Mouse (Mus musculus): ENCODE results near the gene Tram2. TPM values are rescaled to one million over a fixed set of nuclear protein-coding genes. Genes with fewer than 3 reads are reported as not detected.

Tram2 gene
- total RNA-seq, 1 experiment from 2014 or later: 3.3 TPM

DNA sequence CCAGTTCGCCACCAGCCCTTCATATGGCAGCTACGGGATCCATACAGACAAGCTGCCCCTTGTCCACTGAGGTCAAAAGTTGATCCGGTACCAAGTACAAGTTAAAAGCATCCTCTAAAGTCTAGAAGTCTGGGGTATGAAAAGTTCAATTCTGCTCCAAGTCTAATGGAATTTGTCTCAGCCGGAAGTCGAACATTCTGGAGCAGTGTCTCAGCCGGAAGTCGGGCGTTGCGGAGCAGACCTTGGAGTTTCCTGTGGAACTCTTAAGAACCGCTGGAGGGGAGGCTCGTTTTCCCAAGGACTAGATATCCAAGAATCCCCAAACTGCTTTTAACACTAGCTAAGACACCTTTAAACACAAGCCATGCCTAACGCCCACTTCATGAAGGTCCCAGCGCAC is 8.4 kb downstream of the Tram2 start:
- no peak for ATAC-seq (ENCODE audit: extremely low read depth, insufficient number of reproducible peaks, low FRiP score, poor library complexity, severe bottlenecking)

DNA sequence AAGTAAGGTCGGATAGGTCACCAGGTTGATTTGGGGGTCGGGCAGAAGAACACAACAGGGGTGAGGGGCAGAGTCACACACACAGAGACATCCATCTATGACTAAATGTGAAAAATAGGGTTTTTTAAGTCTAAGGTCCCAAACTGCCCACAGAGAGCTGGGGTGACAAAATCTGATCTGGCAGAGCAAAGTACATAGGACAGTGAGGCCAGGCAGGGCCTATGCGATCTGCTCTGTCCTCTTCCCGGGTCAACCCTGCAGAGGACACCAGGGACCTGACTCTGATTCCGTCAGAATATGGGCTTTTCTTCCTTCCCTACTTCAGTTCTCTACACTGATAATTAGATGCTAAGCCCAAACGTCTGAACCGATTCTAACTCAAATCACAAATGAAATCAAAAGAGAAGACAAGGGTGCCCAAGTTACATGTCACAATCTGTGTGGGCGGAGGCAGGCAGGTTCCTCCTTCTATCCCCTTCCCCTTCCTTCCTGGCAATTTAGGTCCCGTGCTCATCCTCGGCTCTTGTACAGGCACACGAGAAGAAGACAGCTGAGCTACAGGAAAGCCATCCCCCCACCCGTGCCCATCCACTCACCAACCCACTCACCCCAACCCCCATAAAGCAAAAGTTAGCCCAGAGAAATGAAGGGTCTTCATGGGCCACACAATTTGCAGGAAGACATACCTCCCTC is 9.1 kb downstream of the Tram2 start:
- ATAC-seq (ENCODE audit: extremely low read depth, insufficient number of reproducible peaks, low FRiP score, poor library complexity, severe bottlenecking): no peak

DNA sequence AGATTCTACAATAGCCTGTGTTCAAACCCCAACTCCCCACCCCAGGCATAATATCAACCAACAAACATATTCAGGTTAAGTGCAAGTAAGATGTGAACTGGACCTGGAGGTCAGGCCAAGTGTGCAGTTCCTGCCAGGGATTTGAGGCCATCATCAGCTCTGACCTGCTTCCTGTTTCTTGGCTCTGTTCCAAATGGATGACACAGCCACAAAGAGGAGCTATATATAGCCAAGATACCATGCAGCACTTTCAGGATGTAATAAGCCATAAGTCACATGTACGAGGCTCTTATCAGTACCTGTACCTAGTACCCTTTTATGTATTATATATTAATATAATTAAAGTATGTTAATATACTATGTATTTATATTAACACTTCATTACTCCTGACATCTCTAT is 10.5 kb downstream of the Tram2 start:
- ATAC-seq (ENCODE audit: extremely low read depth, insufficient number of reproducible peaks, low FRiP score, poor library complexity, severe bottlenecking): no peak

DNA sequence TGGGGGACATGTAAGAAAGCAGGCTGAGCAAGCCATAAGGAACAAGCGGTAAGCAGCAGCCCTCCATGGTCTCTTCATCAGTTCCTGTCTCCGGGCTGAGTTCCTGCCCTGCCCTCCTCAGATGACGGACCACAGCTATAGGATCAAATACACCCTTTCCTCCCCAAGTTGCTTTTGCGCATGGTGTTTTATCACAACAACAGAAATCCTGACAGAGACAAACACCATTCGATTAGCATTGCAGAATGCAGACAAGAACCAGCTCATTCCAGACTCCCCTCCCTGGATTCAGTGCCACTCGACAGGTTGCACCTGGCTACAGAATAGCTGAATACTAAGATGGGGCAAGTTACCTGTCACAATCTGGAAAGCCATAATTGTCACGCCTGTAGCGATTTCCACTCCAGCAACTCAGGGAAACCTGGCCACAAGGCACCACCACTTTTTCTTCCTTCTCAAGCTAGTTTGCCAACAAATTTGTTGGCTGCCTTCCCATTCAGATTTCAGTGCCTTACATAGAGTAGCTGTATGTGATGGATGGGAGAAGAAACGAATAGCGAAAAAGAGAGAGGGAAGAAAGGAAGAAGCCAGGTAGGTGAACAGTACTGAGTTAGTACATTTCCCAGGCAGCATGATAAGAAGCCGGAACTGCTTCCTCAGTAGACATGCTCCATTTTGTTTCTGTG is 11.3 kb downstream of the Tram2 start:
- ATAC-seq (ENCODE audit: extremely low read depth, insufficient number of reproducible peaks, low FRiP score, poor library complexity, severe bottlenecking): no peak

DNA sequence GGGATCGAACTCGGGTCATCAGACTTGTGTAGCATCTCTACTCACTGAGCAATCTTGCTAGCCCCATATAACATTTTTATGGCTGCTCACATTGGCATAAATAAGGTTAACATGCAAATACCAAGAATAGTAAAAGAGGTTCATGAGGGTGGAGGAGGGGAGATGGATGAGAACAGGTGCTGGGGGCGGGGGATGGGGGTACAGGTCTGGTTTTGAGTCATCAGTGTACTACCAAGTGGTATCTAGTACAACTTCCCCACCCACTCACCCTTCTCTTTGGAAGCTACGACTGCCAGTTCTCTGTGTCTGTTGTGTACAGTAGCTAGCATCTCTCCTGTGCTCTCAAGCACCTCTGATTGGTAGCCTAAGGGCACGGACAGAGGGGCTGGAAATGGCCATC is 14.9 kb downstream of the Tram2 start:
- ATAC-seq (ENCODE audit: extremely low read depth, insufficient number of reproducible peaks, low FRiP score, poor library complexity, severe bottlenecking): no peak

DNA sequence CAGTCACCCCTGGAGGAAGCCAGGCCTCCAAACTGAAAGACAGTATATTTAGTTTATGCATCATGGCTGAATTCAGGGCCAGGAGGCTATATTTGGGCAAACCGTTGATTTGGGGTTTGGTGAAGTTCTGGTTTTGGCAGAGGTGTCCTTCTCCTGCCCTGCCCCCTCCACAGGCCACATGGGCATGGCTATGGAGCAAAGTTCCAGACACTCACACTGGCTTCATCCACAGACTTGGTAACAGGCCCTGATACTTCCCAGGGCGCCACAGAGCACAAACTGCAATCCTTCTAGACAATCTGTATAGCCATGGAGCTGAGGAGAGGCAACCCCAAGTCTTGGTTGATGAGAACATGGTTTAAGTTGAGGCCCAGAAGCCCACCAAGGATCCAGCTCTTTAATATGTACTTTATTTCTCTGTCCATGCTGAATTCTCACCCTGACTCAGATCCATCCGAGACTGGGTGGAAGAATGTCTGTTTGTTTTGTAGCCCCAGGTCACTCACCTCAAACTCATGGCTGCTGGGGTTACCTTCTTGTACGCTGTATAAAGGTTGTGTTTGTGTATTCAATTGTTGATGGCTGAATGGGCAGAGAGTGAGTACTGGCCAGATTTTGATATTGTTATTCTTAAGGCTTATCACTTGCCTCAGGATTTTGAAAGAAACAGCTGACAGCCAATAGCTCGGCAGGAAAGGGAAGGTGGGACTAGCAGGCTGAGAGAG is 19.5 kb downstream of the Tram2 start:
- no peak for ATAC-seq (ENCODE audit: extremely low read depth, insufficient number of reproducible peaks, low FRiP score, poor library complexity, severe bottlenecking)

DNA sequence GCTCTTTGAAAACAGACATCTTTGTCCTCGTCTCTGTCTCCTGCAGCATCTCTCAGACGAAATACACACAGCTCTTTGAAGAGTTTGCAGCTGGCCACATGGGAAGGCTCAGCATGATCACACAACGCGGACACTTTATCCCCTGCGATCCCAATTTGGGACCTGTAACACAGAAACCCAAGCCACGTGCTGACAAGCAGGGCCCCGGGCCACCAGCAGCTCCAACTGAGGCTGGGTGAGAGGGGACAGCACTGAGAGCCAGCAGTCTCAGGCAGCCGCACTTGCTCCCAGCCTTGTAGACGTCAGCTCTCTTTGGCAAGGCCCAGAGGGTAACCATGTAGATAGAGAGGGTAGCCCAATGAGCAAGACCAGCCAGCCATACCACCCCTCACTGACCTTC is 26.0 kb downstream of the Tram2 start:
- ATAC-seq (ENCODE audit: extremely low read depth, insufficient number of reproducible peaks, low FRiP score, poor library complexity, severe bottlenecking): no peak

DNA sequence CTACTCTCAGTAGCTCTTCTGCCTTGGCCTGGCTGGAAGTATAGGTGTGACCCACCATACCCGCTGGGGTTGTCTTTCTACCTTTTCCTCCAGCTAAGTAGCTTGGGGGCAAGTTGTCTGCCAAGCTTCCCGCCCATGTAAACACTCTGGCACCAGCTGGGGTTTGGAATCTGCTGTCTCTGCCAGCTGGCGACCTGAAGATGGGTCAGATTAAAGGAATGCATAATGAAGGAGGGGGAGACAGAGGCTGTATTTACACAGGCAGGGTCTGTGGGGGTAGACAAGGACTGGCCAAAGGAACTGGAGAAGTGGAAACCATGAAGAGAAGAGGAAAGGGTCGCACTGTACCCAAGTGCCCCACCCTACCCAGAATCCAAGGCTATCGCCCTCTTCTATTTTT is 26.4 kb downstream of the Tram2 start:
- no peak for ATAC-seq (ENCODE audit: extremely low read depth, insufficient number of reproducible peaks, low FRiP score, poor library complexity, severe bottlenecking)

DNA sequence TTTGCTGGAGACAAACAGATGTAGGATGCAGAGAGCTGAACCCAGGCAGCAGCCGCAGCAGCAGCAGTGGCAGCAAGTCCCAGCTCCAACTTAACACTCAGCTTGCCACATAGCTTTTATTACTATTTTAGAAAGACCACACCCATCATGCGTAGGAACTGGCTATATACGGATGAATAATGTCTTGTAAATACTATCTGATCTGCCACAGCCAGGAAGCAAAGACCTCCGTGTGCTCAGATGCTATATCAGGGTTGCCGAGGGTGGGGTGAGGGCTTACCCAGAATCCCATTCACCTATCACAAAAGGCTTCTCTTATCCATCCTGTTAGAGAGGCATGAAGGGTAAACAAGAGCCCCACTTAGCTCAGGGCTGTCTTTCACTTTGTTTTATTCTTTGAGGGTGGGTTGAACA is 26.9 kb downstream of the Tram2 start:
- ATAC-seq (ENCODE audit: extremely low read depth, insufficient number of reproducible peaks, low FRiP score, poor library complexity, severe bottlenecking): no peak

DNA sequence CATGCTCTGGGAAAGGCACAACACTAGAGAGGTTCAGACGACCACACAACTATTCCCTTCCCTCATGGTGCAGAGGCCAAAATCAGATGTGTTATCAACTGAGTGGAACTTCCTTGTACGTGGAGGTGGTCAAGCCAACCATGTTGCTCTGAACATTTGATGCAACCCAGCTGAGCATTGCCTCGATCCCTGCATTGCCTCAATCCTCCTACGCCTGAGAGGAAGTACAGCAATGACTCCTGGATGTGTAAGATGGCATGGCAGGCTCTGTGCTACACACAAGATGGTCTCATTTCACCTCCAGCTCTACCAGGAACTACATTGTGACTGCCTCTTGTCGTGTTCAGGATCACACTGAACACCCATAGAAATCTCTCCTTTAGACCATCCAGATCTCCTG is 30.0 kb downstream of the Tram2 start:
- no peak for ATAC-seq (ENCODE audit: extremely low read depth, insufficient number of reproducible peaks, low FRiP score, poor library complexity, severe bottlenecking)

DNA sequence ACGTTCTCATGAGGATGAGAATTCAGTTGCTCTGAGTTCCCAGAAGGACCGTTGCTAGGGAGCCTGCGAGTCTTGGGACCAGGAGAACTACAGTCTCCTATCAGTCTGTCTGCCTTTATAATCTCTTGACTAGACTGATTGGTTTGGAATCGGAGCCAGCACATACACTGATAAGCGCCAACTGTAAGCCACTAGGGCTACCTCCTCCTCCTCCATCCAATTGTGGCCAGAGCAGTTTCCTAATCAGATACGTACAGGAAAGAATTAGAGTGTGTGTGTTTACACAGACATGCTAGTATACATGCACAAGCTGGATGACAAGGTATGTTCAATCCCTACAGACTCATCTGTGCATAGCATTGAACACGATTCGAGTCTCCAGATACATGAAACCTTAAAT is 30.6 kb downstream of the Tram2 start:
- no peak for ATAC-seq (ENCODE audit: extremely low read depth, insufficient number of reproducible peaks, low FRiP score, poor library complexity, severe bottlenecking)

DNA sequence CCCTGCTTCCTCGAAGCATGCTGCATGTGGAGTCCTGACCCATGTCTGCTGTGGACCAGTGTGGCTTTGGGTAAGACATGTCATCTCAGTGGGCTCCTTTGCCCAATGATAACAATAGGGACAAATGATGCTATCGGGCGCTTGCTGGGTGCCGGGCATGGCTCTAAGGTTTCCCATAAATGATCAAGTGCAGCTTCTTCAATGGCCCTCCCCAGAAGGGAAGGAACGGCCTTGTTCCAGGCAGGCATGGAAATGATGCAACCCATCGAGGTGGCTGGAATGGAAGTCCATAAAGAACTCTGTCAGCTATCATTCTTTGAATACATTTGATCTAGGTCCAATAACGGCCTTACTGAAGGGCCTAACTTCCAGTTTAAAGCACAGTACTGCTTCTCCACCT is 36.6 kb downstream of the Tram2 start:
- no peak for ATAC-seq (ENCODE audit: extremely low read depth, insufficient number of reproducible peaks, low FRiP score, poor library complexity, severe bottlenecking)

DNA sequence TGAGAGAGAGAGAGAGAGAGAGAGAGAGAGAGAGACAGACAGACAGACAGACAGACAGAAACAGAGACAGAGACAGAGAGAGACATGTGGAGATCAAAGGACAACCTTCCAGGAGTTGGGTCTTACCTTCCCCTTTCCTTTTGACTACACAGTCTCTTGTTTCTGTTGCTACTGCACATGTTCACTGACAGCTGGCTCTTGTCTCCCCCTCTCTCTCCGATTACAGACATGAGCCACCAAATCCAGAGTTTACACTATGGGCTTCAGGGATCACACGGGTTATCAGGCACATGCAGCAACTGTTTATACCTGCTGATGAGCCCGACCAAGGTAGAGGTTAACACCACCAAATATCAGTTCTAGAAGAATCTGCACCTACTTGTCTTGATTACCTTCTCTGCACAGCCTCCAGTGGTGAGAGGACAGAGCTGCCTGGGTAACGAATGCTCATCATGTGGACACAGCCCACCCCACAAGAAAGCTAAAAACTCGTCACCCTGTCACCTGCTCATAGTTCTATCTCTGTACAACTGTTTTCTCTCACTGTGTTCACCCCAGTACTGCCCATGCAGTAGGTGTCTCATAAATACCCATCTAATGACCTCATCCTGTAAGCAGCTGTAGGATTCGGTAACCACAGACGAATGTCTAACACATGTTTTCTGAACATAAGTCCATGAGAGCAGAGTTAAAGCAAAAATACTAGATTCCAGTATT is 38.3 kb downstream of the Tram2 start:
- peak; percentile 52 for ATAC-seq (ENCODE audit: extremely low read depth, insufficient number of reproducible peaks, low FRiP score, poor library complexity, severe bottlenecking)

DNA sequence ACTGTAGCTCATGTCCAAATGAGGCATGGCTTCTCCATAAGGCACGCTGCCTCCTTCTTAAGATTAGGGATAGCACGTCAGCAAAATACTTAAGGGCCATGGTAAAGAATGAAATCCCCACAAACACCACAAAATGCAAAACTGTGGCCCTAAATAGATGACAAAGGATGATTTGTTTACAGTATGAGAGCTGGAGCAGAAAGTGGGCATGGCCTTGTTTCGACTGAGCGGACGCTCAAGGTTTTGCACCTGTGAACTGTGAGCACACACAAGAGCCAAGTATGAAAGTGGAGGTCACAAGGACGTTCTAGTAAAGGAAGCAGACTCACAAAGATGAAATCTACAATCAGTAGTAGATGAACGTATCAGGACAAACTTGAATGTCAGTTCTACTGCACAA is 38.9 kb downstream of the Tram2 start:
- ATAC-seq (ENCODE audit: extremely low read depth, insufficient number of reproducible peaks, low FRiP score, poor library complexity, severe bottlenecking): peak; percentile 66

DNA sequence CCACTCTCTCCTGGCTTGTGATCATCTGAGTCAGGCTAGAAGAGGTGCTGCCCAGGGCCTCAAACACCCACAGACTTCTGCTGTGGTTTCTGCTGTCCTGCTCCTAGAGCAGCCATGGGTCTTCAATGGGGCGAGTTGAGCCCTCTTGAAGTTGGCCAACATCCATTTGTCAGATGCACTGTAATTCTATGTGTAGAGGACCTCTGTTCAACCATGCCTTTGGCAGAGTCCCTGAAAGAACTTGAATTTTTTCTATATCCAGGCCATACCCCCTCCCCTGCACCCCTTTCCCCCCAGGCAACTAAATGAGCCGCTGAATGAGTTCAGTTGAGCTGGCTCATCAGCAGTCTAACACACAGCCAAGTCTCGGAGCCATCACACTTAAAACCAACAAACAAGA is 39.5 kb downstream of the Tram2 start:
- no peak for ATAC-seq (ENCODE audit: extremely low read depth, insufficient number of reproducible peaks, low FRiP score, poor library complexity, severe bottlenecking)

DNA sequence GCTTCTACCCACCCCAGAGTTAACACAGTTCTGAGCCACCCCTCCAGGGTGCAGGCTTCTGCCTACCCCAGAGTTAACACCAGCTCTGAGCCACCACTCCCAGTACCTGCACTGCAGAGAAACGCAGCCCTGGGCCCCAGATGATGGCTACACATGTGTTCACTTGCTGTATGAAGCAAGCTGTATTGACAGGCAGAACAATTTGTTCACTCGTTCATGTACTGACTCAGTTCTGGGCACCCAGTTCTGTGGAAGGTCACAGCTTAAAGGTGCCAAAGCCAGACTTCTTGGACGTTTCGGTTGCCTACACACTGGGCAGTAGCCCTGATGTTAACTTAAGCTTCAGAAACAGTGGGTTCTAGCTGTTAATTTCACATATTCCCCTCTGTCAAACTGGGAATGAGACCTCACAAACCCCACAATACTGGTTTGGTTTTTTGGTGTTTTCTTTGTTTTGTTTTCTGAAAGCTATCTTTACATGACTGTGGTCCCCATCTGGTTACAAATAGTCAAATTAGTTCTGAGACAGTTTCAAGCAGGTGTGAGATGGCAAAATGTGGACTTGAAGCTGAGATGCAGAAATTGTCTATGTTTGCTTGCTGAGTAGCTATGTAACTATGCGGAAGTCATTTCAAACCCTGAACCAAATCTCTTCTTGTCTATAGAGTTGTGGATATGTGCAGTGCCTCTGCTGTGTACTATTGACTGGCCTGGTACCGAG is 41.0 kb downstream of the Tram2 start:
- ATAC-seq (ENCODE audit: extremely low read depth, insufficient number of reproducible peaks, low FRiP score, poor library complexity, severe bottlenecking): no peak

DNA sequence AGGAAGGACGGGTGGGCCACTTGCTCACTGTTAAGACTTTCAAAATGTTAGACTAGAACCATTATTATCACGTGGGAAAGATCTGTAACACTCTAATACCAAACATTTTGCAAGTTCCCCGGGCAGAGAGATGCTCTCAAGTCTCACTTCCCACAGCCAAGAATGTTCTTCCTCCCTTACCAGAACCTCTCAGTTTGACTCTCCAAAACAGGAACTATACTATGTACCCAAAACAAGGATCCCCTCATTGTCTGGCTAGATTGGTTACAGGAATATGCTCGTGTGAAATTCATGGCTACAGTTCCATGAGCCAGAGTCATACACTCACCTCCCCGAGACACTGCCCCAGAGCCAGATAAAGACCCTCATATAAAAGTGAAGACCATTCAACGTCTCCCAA is 43.2 kb downstream of the Tram2 start:
- no peak for ATAC-seq (ENCODE audit: extremely low read depth, insufficient number of reproducible peaks, low FRiP score, poor library complexity, severe bottlenecking)

DNA sequence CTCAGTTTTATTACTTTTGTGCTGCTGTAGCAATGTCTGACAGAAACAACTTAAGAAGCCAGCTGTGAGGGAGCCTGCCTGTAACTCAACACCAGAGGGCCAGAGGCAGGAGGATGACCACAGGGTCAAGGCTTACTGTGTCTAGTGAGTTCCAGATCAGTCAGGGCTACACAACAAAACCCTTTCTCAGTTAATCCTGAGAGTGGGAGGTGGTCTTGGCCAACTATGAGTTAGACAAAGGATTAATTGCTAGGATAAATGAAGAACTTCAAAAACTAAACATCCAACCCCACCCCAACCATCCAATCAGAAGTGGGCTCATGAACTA is 45.3 kb downstream of the Tram2 start:
- no peak for ATAC-seq (ENCODE audit: extremely low read depth, insufficient number of reproducible peaks, low FRiP score, poor library complexity, severe bottlenecking)

DNA sequence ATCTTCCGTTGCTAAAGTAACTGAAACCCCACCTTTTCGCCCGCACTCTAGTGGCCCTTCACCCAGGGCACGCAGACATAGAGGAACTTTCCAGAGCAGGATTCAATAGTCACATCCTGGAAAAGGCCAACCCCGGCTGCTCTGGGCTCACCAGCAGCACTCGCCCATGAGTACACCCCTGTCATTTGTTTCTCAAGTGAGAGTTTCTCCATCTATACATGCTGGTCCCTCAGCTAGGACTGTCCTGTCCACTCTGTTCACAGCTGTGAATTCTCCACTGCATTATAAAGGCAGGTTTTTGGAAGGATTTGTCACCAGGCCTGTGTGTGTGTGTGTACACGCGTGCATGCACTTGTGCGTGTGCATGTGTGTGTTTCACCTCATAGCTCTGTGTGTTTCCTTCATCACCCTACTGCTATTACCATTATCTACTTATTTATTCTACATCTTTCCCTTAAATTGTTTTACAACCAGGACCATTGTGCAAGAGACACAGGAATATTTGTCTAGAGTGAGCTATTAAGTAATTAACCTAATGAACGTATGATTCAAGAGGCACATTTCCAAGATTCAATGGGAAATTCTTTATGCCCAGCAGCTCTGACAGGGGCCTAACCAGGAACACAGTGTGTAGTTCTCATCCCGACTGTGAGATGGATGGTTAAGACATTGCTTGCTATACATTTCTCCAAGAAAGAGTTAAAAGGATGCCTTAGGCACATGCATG is 45.8 kb downstream of the Tram2 start:
- no peak for ATAC-seq (ENCODE audit: extremely low read depth, insufficient number of reproducible peaks, low FRiP score, poor library complexity, severe bottlenecking)

All from neutrophil, adult 5-6 weeks (primary cell).